Mouse (Mus musculus) ES-Bruce4 (cell line): ENCODE data around the gene Mtif3. TPM values are rescaled to one million over a fixed set of nuclear protein-coding genes. Genes with fewer than 3 reads are reported as not detected.

Experiments used
- H3K27ac ChIP-seq: 2 replicates; pipeline ENCODE4 v1.5.1; 2012; ENCODE audit warnings: low read length, inconsistent platforms; ENCODE audit not compliant: insufficient read depth
- H3K27me3 ChIP-seq: 2 replicates; pipeline ENCODE4 v1.6.1; 2012; ENCODE audit warnings: mild to moderate bottlenecking, low read length, inconsistent platforms; ENCODE audit not compliant: control insufficient read depth, poor library complexity, insufficient read depth, severe bottlenecking
- H3K36me3 ChIP-seq: 2 replicates; pipeline ENCODE4 v1.6.1; 2012; ENCODE audit warnings: inconsistent platforms, mild to moderate bottlenecking, low read length, moderate library complexity; ENCODE audit not compliant: control insufficient read depth, poor library complexity, insufficient read depth, severe bottlenecking
- H3K4me1 ChIP-seq: one replicate; pipeline ENCODE4 v1.8.1; 2011; ENCODE audit warnings: low read length; ENCODE audit not compliant: control insufficient read depth, insufficient read depth
- H3K4me3 ChIP-seq: 2 replicates; pipeline ENCODE4 v1.5.1; 2011; ENCODE audit warnings: low read depth, mild to moderate bottlenecking, low read length
- H3K9ac ChIP-seq: 2 replicates; pipeline ENCODE4 v1.6.1; 2012; ENCODE audit warnings: low read depth, mild to moderate bottlenecking, inconsistent platforms; ENCODE audit not compliant: poor library complexity, severe bottlenecking
- H3K9me3 ChIP-seq: replicated peaks from 2 replicates; pipeline ENCODE4 v1.6.1; 2012; ENCODE audit warnings: mild to moderate bottlenecking, low read length, inconsistent platforms; ENCODE audit not compliant: control insufficient read depth, poor library complexity, insufficient read depth, severe bottlenecking
- CTCF ChIP-seq: IDR thresholded peaks from one replicate; pipeline ENCODE4 v1.8.1; 2011; ENCODE audit warnings: low read depth, low read length
- EP300 ChIP-seq: IDR thresholded peaks from 2 replicates; pipeline ENCODE4 v1.6.1; 2011; ENCODE audit warnings: low read depth, low read length; ENCODE audit not compliant: insufficient read depth
- POLR2A ChIP-seq: IDR thresholded peaks from one replicate; pipeline ENCODE4 v1.8.1; 2011; ENCODE audit warnings: low read length; ENCODE audit not compliant: insufficient read depth
- polyA plus RNA-seq: library from polyadenylated mRNA; stranded (reverse); fragments of >200 nt; gene quantifications from 2 replicates; pipeline ENCODE4 v1.2.4, GENCODE M21; 2011; ENCODE audit warnings: low read depth; ENCODE audit not compliant: missing spikeins, insufficient read depth, insufficient read length

Mtif3 gene
- polyA plus RNA-seq, 1 experiment: 16.5 TPM

DNA sequence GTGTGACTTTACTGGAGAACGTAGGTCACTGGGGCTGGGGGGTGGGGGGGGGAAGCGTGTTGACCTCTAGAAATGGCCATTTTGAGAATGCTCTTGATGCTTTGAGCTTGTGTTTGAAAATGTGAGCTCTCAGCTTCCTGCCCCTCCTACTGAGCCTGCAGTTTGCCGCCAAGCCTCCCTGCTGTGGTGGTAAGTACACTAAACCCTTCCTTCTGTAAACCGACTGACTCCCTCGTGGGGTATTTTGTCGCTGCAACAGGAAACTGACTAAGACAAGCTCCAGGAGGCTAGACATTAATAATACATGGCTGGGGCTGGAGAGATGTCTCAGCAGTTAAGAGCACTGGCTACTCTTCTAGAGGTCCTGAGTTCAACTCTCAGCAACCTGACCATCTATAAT lies 46.8 kb downstream of the Mtif3 start:
- no peak for TF ChIP-seq POLR2A
- no peak for TF ChIP-seq EP300
- TF ChIP-seq CTCF: no peak
- peak overlapping the region; percentile 62 for H3K27ac ChIP-seq
- peak overlapping the region; percentile 14; the same call in 1 of the 2 replicates for H3K4me3 ChIP-seq
- no peaks in the 10 kb centered on the region for H3K9me3 ChIP-seq
- H3K4me1 ChIP-seq: peaks cover 10% of the 10 kb centered on the region
- no peaks in the 10 kb centered on the region for H3K27me3 ChIP-seq
- peak overlapping the region; percentile 55 for H3K9ac ChIP-seq
- no peaks in the 10 kb centered on the region for H3K36me3 ChIP-seq

DNA sequence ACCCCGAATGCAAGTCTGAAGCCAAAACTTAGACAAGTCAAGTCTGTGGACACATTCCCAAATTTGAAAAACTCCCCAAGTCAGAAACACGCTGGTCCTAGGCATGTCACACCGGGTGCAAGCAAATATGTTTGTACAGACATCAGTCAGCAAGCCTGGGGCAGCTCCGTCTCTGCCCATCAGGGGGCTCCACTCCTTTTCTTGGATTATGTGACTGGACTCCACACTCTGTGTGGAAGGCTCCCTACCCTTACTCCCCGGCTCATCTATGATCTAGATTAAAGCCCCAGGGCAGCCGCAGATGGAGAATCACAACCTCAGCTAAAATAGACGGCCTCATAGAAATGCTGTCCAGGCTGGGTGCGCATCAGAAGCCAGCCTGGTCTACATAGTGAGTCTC lies 47.3 kb downstream of the Mtif3 start:
- Histone ChIP-seq H3K9me3 (no peaks in the 10 kb centered on the region), H3K27ac (peak overlapping the region; percentile 48; the same call in 1 of the 2 replicates), H3K36me3 (no peaks in the 10 kb centered on the region), H3K27me3 (no peaks in the 10 kb centered on the region), H3K9ac (peak overlapping the region; percentile 55), H3K4me3 (no peak overlapping the region), H3K4me1 (peaks cover 14% of the 10 kb centered on the region)
- TF ChIP-seq POLR2A (no peak), CTCF (peak; percentile 68)

DNA sequence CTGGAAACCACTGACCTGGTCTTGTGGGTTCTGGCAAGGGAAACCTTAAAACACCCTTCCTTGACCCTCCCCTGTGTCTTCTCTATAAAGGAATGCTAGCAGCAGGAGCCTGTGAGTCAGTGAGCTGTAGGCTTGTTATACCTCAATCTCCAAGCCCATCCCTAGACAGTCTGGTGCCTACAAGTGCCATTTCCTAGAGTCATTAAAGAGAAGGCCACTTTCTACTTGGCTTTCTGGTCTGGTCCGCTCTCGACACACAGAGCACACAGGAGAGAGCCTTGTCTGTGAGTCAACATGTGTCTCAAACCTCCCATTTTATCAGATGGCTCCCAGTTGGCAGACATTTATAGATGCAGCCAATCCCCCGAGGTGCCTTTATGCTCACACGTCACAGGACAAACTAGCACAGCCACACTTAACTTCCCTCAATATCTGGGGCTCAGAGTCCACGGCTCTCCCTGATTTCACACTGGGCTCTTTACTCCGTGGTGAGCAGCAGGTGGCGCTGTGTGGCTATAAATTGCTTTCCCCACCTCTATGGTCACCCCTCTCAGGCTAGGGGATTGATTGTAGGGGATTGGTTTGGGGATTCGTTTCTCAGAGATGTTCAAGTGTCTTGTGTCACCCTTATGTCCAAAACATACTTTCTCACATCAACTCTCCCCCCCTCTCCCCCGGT lies 49.4 kb downstream of the Mtif3 start:
- Histone ChIP-seq H3K27ac (no peak overlapping the region), H3K27me3 (no peaks in the 10 kb centered on the region), H3K9ac (no peak overlapping the region), H3K36me3 (no peaks in the 10 kb centered on the region), H3K4me3 (no peak overlapping the region), H3K9me3 (no peaks in the 10 kb centered on the region), H3K4me1 (peaks cover 11% of the 10 kb centered on the region)
- TF ChIP-seq CTCF (peak; percentile 79), POLR2A (no peak), EP300 (no peak)

DNA sequence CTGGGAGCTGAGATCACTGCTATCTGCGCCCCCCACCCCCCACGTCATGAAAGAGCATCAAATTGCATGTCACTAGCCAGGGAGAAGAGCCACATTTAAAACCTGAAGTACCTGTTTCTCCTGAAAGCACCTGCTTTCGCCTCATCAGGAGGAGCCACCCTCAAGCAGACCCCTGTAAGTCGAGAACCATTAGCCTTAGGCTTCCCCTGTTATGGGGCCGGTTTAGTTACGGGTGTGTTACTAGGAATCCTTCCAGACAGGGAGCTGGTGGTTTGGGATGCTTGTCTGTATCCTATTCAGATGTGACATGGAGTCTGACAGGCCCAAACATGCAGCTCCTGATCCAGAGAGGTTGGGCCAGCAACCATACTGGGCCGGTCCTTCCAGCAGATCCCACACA lies 50.2 kb downstream of the Mtif3 start:
- TF ChIP-seq EP300 (no peak), POLR2A (no peak), CTCF (no peak)
- H3K9me3 ChIP-seq: no peaks in the 10 kb centered on the region
- H3K4me3 ChIP-seq: no peak overlapping the region
- H3K27ac ChIP-seq: no peak overlapping the region
- no peaks in the 10 kb centered on the region for H3K36me3 ChIP-seq
- no peak overlapping the region for H3K9ac ChIP-seq
- no peaks in the 10 kb centered on the region for H3K27me3 ChIP-seq
- H3K4me1 ChIP-seq: peaks cover 12% of the 10 kb centered on the region

DNA sequence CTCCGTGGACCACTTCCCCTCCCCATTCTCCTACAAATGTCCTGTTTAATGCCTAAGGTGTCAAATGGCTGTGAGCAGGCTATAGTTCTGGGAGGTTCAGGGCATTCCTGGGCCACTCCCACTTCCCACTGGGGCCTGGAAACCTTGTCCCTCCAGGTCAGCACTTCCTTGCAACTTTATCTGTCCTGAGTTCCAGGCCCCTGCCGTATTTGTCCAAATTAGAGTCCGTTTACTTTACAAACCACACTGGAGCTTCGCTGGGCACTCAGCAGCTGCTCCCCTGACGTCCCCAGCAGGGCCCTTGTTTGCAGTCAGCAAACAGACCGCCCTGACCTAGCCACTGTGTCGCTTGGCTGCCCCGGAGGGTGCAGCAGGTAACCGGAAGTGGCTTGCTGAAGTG lies 51.4 kb downstream of the Mtif3 start:
- H3K27me3 ChIP-seq: no peaks in the 10 kb centered on the region
- H3K36me3 ChIP-seq: no peaks in the 10 kb centered on the region
- H3K4me3 ChIP-seq: peak overlapping the region; percentile 14
- TF ChIP-seq EP300 (0 out of 2 replicates have a peak, but pooled peaks have one; percentile 21), POLR2A (no peak)
- peak overlapping the region; percentile 35; the same call in 1 of the 2 replicates for H3K9ac ChIP-seq
- H3K4me1 ChIP-seq: peaks cover 12% of the 10 kb centered on the region
- H3K9me3 ChIP-seq: no peaks in the 10 kb centered on the region
- peak overlapping the region; percentile 30; the same call in 1 of the 2 replicates for H3K27ac ChIP-seq

DNA sequence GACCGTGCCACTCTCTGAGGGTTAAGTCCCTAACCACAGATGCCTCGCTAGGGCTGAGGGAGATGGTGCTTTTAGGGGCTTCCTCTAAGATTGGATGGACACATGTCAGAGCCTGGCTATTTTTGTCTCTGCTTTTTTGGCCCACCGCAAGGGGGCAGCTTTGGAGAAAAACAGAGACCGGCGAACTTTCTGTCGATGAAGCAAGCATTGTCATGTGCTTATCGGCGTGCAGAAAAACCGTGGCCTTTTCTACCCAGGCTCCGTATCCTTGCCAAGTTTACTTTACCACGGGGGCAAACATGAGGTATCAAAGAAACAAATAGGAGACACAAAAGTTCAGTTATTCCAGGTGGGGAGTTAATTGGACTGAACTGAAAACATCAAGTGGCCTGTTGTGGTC lies 55.0 kb downstream of the Mtif3 start:
- Histone ChIP-seq H3K9me3 (no peaks in the 10 kb centered on the region), H3K36me3 (no peaks in the 10 kb centered on the region), H3K9ac (no peak overlapping the region), H3K27ac (no peak overlapping the region), H3K27me3 (no peaks in the 10 kb centered on the region), H3K4me1 (peaks cover 12% of the 10 kb centered on the region), H3K4me3 (no peak overlapping the region)
- TF ChIP-seq EP300 (no peak), POLR2A (no peak), CTCF (peak; percentile 33)
